Mouse (Mus musculus) liver, embryonic 15.5 days (tissue): ENCODE results near the gene 4930402F06Rik. TPM values are rescaled to one million over a fixed set of nuclear protein-coding genes. Genes with fewer than 3 reads are reported as not detected.

Experiments
- ATAC-seq: fragments of 200-750 bp; cut with Nextera tagmentation; 2 replicates; pipeline ENCODE4 v1.8.0; 2017; ENCODE audit warnings: moderate number of reproducible peaks, mild to moderate bottlenecking, moderate library complexity; ENCODE audit not compliant: insufficient read depth
- H3K27ac ChIP-seq: fragments of 300-500 bp; sonication (generic); replicated peaks from 2 replicates; pipeline ENCODE4 v1.5.1; 2015; ENCODE audit warnings: mild to moderate bottlenecking, inconsistent platforms
- H3K27me3 ChIP-seq: fragments of 300-500 bp; sonication (generic); 2 replicates; pipeline ENCODE4 v1.6.1; 2015; ENCODE audit warnings: mild to moderate bottlenecking, inconsistent platforms
- H3K36me3 ChIP-seq: fragments of 300-500 bp; sonication (generic); replicated peaks from 2 replicates; pipeline ENCODE4 v1.6.1; 2015; ENCODE audit warnings: moderate library complexity, mild to moderate bottlenecking, inconsistent platforms
- H3K4me1 ChIP-seq: fragments of 300-500 bp; sonication (generic); replicated peaks from 2 replicates; pipeline ENCODE4 v1.6.1; 2015; ENCODE audit warnings: inconsistent platforms
- H3K4me2 ChIP-seq: fragments of 300-500 bp; sonication (generic); 2 replicates; pipeline ENCODE4 v1.6.1; 2015; ENCODE audit warnings: moderate library complexity, mild to moderate bottlenecking, inconsistent platforms
- H3K4me3 ChIP-seq: fragments of 300-500 bp; sonication (generic); replicated peaks from 2 replicates; pipeline ENCODE4 v1.5.1; 2015; ENCODE audit warnings: mild to moderate bottlenecking, inconsistent platforms
- H3K9ac ChIP-seq: fragments of 300-500 bp; sonication (generic); 2 replicates; pipeline ENCODE4 v1.6.1; 2015; ENCODE audit warnings: moderate library complexity, mild to moderate bottlenecking, inconsistent platforms
- H3K9me3 ChIP-seq: fragments of 300-500 bp; sonication (generic); replicated peaks from 2 replicates; pipeline ENCODE4 v1.6.1; 2016; ENCODE audit warnings: inconsistent platforms
- WGBS: fragments of 180-500 bp; shearing (Covaris S2); methylation state at CpG from one replicate; pipeline ENCODE4 v1.1.7; 2015; ENCODE audit warnings: mixed read lengths; ENCODE audit not compliant: insufficient replicate concordance; 5-methylcytosine and 5-hydroxymethylcytosine counted together
- polyA plus RNA-seq: library from polyadenylated mRNA; unstranded; fragments of >200 nt; fragmentation: Nextera tagmentation; extraction: Ambion mirVana; gene quantifications from 2 replicates; pipeline ENCODE4 v1.2.1, GENCODE M21; 2015

The 4930402F06Rik gene
- polyA plus RNA-seq = not detected in 2 replicates

DNA sequence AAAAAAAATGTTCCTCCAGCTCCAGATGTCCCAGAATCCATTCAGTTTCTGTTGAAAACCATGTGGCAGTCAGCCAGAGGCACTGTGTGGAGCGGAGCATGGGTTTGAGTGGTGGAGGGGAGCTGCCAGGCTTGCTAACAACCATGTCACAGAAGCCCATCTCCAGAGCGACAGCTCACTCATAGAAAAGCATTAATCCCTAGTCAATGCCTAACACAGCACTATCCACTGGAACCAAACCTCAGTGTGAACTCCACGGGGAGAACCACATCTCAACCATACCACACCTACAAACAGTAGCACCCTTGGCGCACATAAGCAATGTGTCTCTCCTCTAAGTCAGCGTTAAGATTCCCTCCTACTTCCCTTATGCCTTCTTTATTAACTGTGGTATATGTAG lies at the start of gene 4930402F06Rik:
Gene 4930402F06Rik (minus strand): TSS at position 80 of the 400 bp plus-strand sequence.
- H3K4me3 ChIP-seq = no peak within 1 kb of the TSS
- H3K36me3 ChIP-seq = peaks cover 13% of the 10 kb centered on the region
- no peaks in the 10 kb centered on the region for H3K9me3 ChIP-seq
- peaks cover 9% of the 10 kb centered on the region for H3K27me3 ChIP-seq
- no peak within 1 kb of the TSS for H3K9ac ChIP-seq
- H3K4me1 ChIP-seq = peaks cover 6% of the 10 kb centered on the region; the same call in 1 of the 2 replicates
- no peak for ATAC-seq
- H3K4me2 ChIP-seq = no peak within 1 kb of the TSS
- no peak within 1 kb of the TSS for H3K27ac ChIP-seq
- WGBS = 53% methylated on average over 5 of the region's 5 CpGs

DNA sequence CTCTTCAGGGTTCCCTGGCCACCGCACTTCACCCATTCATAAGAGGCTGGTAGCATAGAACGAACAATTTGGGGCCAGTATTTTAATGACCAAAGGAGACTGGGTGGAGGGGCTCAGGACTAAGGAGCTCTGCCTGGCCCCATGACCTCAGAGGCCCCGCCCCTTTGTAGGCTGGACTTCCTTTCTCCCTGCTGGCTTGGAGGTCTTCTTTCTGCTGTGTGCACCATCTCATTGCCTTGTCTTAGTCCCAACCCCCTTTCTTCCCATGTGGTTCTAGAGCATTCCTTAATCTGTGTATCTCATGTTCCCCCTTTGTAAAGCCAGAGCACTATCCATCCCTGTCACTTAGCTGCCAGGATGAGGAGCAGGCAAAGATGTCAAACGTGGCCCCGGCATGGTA lies 49.3 kb upstream of the 4930402F06Rik start:
- WGBS = 53% methylated on average over 5 of the region's 5 CpGs
- Histone ChIP-seq H3K4me2 (no peak overlapping the region), H3K9me3 (no peaks in the 10 kb centered on the region), H3K36me3 (0 out of 2 replicates have a peak, but pooled peaks cover 7% of the 10 kb centered on the region), H3K4me3 (no peak overlapping the region), H3K9ac (no peak overlapping the region), H3K4me1 (peaks cover 87% of the 10 kb centered on the region), H3K27ac (peak overlapping the region; percentile 51; the same call in 1 of the 2 replicates), H3K27me3 (no peaks in the 10 kb centered on the region)
- ATAC-seq = no peak

DNA sequence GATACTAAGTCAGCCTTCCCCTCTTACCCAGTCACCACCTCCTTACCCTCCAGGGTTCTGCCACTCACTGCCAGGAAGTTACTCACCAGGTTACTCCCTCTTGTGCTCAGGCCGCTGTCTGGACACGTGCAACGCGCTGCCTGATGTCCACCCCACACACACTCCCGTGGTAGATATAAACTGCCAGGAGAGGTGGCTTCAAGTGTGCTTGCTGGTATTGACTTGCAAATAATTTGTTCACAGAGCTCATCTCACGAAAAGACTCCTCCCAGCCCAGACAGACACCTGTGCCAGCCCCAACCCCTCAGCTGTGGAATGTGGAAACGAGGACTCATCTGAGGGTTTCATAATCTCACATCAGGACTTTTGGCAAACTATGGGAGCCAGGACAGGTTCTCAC lies 48.6 kb upstream of the 4930402F06Rik start:
- WGBS = 69% methylated on average over 7 of the region's 7 CpGs

DNA sequence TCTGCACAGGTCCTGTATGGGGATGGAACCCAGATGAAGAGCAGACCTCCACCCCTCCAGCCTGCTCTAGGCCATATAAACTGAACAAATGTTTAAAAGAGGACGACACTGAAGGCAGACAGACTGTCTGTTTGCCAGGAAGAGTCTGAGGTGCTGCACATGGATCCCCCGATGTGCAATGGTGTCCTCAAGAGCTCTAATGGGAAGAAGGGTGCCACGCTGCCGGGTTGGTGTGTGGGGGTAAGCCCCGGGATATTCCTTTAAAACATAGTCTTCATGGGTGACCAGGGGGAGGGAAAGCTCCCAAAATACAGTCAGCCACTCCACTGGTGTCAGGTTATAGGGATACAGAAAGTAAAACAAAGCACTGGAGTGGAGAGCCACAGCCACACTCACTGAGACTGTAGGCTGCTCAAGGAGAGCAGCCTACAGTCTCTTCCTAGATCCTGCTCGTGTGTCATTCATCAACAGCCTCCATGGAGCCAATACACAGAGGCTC lies 47.8 kb upstream of the 4930402F06Rik start:
- H3K4me2 ChIP-seq = peak overlapping the region; percentile 35
- ATAC-seq = no peak
- peak overlapping the region; percentile 46 for H3K27ac ChIP-seq
- H3K36me3 ChIP-seq = 0 out of 2 replicates have a peak, but pooled peaks cover 7% of the 10 kb centered on the region
- H3K27me3 ChIP-seq = no peaks in the 10 kb centered on the region
- H3K9ac ChIP-seq = no peak overlapping the region
- no peak overlapping the region; the same call in 1 of the 2 replicates for H3K4me3 ChIP-seq
- H3K9me3 ChIP-seq = no peaks in the 10 kb centered on the region
- WGBS = 39% methylated on average over 6 of the region's 6 CpGs
- peaks cover 72% of the 10 kb centered on the region for H3K4me1 ChIP-seq

More for the DNA sequence above, 48.6 kb upstream of the 4930402F06Rik start:
- Histone ChIP-seq H3K9ac (no peak overlapping the region), H3K27me3 (no peaks in the 10 kb centered on the region), H3K4me2 (no peak overlapping the region), H3K9me3 (no peaks in the 10 kb centered on the region), H3K4me1 (peaks cover 80% of the 10 kb centered on the region), H3K4me3 (no peak overlapping the region), H3K27ac (no peak overlapping the region; the same call in 1 of the 2 replicates), H3K36me3 (0 out of 2 replicates have a peak, but pooled peaks cover 7% of the 10 kb centered on the region)
- ATAC-seq = no peak

DNA sequence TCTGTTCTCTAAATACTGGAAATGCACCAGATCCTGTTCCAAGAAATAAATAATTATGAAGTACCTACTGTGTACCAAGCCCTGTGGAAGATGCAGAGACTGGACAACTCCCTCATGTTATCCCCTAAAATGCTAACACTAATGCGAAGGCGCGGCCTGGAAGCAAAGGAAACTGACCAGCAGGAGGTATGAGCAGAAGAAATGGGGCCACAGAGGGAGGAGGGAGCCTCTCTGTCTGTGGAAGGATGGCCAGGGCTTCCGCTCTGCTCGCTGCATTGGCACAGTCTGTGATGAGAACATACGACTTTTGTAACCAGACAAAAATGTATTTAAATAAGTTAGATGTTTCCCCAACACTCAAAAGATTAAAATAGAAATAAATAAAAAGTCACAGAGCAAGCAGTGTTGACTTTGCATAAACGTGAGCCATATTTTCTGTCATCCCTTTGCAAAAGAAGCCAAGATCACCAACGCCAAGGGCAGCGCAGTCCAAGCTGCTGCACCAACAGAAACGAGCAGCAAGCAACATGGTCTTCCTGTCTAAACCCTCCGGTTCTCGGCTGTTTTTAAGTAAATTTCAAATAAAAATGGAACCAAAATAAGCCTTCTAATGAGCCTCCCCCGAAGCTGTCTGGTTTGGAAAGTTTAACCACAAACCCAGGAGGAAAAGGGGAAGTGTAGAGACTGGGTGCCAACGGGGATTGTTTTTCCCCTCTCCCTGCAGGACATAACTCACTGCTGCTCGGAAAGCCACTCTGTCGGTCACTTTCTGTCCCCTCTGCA lies 47.2 kb upstream of the 4930402F06Rik start:
- Histone ChIP-seq H3K4me2 (peak overlapping the region; percentile 35), H3K27ac (peak overlapping the region; percentile 46), H3K36me3 (0 out of 2 replicates have a peak, but pooled peaks cover 7% of the 10 kb centered on the region), H3K9ac (no peak overlapping the region), H3K4me1 (peaks cover 66% of the 10 kb centered on the region), H3K27me3 (no peaks in the 10 kb centered on the region), H3K4me3 (no peak overlapping the region; the same call in 1 of the 2 replicates), H3K9me3 (no peaks in the 10 kb centered on the region)
- no peak for ATAC-seq
- 34% methylated on average over 16 of the region's 16 CpGs for WGBS

DNA sequence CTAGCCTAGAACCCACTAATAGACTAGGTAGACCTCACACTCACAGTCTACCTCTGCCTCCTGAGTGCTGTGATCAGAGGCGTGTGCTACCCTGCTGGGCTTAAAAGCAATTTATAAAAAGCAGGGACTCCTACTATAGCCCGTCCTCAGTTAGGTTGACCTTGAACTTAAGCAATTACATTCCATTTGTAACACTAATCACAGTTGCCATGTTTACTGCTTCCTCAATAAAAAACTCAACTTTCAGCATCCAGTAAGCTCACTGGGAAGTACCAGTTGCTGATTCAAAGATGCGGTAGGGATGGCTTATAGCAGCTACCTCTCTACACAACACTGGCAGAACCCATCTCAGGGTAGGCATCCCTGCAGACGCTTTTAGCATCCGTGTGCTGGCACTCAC lies 46.4 kb upstream of the 4930402F06Rik start:
- Histone ChIP-seq H3K36me3 (0 out of 2 replicates have a peak, but pooled peaks cover 7% of the 10 kb centered on the region), H3K9me3 (no peaks in the 10 kb centered on the region), H3K27me3 (no peaks in the 10 kb centered on the region), H3K27ac (no peak overlapping the region), H3K9ac (no peak overlapping the region), H3K4me3 (no peak overlapping the region), H3K4me1 (peaks cover 58% of the 10 kb centered on the region), H3K4me2 (no peak overlapping the region)
- WGBS = 76% methylated on average over 5 of the region's 5 CpGs
- ATAC-seq = no peak

DNA sequence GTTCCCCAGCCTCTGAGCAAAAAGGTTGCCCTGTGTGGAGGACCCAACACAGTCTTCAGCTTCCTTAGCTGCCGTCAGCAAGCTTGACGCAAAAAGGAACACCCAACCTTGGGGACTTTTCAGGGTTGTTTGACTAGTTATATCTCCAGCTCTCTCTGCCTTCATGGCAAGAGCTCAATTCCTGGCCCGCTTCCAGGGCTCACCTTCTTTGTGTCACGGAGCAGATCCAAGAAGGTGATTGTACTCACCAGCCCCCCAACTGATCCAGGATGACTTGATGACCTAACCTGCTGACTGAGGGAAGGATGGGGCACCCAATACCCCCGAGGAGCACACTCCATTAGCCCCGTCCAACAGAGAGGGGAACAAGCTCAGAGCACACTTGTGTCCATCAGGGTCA lies 45.1 kb upstream of the 4930402F06Rik start:
- Histone ChIP-seq H3K9ac (no peak overlapping the region), H3K27ac (no peak overlapping the region), H3K9me3 (no peaks in the 10 kb centered on the region), H3K4me1 (peaks cover 50% of the 10 kb centered on the region), H3K4me3 (no peak overlapping the region), H3K4me2 (no peak overlapping the region), H3K27me3 (no peaks in the 10 kb centered on the region), H3K36me3 (0 out of 2 replicates have a peak, but pooled peaks cover 7% of the 10 kb centered on the region)
- no peak for ATAC-seq
- WGBS = 70% methylated on average over 6 of the region's 6 CpGs

DNA sequence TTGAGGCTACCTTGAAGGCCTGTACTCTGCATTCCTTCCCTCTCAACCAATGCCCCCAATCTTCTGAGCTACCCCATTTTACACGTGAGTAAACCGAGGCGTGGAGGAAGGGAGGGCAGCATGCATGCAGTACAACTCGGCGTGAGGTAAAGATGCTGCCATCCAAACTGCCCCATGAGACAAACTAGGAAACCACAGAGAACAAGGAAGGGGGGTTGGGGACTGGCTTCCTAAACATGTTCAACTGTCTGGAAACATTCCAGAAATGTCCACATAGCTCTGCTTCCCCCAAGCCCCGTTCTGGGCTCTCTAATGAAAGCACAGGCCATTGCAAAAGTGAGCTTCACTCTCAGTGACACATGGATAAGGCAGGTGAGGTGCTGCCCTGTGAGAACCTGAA lies 44.4 kb upstream of the 4930402F06Rik start:
- WGBS = 62% methylated on average over 6 of the region's 6 CpGs
- H3K4me1 ChIP-seq = peaks cover 45% of the 10 kb centered on the region
- no peak overlapping the region for H3K4me3 ChIP-seq
- no peaks in the 10 kb centered on the region for H3K27me3 ChIP-seq
- H3K9me3 ChIP-seq = no peaks in the 10 kb centered on the region
- H3K9ac ChIP-seq = no peak overlapping the region
- 0 out of 2 replicates have a peak, but pooled peaks cover under 1% of the 10 kb centered on the region for H3K36me3 ChIP-seq
- no peak overlapping the region for H3K27ac ChIP-seq
- no peak for ATAC-seq
- H3K4me2 ChIP-seq = no peak overlapping the region

DNA sequence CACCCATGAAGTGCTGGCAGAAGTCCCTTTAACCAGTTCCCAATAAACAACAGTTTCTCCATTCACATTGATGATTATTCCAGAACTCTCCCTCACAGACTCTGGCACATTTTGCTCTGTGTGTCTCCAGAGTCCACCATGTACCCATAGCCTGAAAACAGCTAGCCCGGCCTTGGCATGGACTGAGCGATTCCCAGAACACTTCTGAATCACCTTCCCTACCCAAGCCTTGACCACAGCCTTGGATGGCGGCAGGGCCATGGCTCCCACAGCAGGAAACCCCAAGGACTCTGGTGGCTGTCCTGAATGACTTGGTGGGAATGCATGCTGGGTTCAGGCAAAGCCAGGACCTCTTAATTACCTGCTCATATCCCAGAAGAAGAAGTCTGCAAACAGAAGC lies 43.5 kb upstream of the 4930402F06Rik start:
- no peak for ATAC-seq
- Histone ChIP-seq H3K27me3 (no peaks in the 10 kb centered on the region), H3K4me2 (no peak overlapping the region), H3K9ac (no peak overlapping the region), H3K4me3 (no peak overlapping the region), H3K4me1 (peaks cover 39% of the 10 kb centered on the region), H3K9me3 (no peaks in the 10 kb centered on the region), H3K36me3 (0 out of 2 replicates have a peak, but pooled peaks cover 3% of the 10 kb centered on the region), H3K27ac (no peak overlapping the region)
- 78% methylated on average over 3 of the region's 3 CpGs for WGBS

DNA sequence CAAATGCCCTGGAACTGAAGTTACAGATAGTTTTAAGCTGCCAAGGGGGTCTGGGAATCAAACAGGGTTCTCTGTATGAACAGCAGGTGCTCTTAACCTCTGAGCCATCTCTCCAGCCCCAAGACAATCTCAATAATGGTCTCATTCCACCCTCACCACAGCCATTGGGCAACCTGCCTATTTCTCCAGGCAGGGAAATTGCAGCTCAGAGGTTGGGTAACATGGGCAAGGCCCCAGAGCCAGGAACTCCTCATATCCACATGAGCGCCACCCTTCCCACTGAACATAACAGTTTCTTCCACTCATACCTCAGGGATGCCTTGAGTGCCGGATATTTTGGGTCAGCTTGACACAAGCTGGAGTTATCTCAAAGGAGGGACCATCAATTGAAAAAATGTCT lies 40.8 kb upstream of the 4930402F06Rik start:
- Histone ChIP-seq H3K4me3 (no peak overlapping the region), H3K9ac (no peak overlapping the region), H3K9me3 (no peaks in the 10 kb centered on the region), H3K4me1 (peaks cover 40% of the 10 kb centered on the region), H3K36me3 (0 out of 2 replicates have a peak, but pooled peaks cover 10% of the 10 kb centered on the region), H3K4me2 (0 out of 2 replicates have a peak overlapping the region, but pooled peaks have one; percentile 18), H3K27ac (no peak overlapping the region), H3K27me3 (no peaks in the 10 kb centered on the region)
- ATAC-seq = no peak
- WGBS = 71% methylated on average over 2 of the region's 2 CpGs

DNA sequence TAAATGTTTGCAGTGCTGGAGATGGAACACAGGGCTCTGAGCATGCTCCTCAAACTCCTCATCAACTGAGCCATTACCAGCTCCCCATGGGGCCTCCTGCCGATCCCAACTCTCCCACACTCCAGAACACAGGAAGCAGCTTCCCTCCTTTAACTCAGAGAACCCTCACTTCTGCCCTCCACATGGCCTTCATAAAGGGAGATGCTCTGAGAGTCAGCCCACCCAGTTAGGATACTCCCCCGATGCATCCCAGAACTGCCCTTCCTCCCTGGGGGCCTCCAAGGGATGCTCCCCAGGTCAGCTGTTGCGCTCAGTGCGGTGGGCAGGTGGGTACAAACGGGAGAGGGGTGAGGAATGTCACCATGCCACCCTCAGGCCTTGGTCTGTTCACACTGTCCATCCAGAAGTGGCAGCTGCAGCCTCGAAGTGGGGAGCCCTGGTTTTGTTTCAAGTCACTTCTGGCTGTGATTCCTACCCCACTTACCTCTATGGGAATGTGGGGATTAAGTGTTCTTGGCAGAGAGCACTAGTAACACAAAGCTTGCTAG lies 37.7 kb upstream of the 4930402F06Rik start:
- 78% methylated on average over 6 of the region's 6 CpGs for WGBS
- Histone ChIP-seq H3K27ac (0 out of 2 replicates have a peak overlapping the region, but pooled peaks have one; percentile 9), H3K4me1 (peaks cover 40% of the 10 kb centered on the region), H3K9me3 (no peaks in the 10 kb centered on the region), H3K4me3 (no peak overlapping the region), H3K4me2 (no peak overlapping the region), H3K9ac (no peak overlapping the region), H3K36me3 (peaks cover 26% of the 10 kb centered on the region), H3K27me3 (no peaks in the 10 kb centered on the region)
- ATAC-seq = no peak; the same call in 1 of the 2 replicates
